In genomic region chr15:7130691-7131225, GRCm38 (mm10) we compare ENCODE assay signal across 8 mouse cellular contexts. TPM values are rescaled to one million over a fixed set of nuclear protein-coding genes. Genes with fewer than 3 reads are reported as not detected.
A peak's percentile ranks its signal among the peaks of the same experiment; 100 is the strongest.
DNase-seq lines count a peak whose midpoint lies in the region; ATAC-seq and TF ChIP-seq lines count a peak whose summit lies in the region.

No protein-coding gene starts in this region.

- H3K4me1 ChIP-seq in lung, embryonic 15.5 days = peaks cover 63% of the 10 kb centered on the region
- H3K4me1 ChIP-seq in forebrain, embryonic 13.5 days = peaks cover 20% of the 10 kb centered on the region
- peaks cover 11% of the 10 kb centered on the region for H3K4me1 ChIP-seq in limb, embryonic 14.5 days (ENCODE audit: control insufficient read depth, insufficient read depth, low read length)
- H3K4me1 ChIP-seq in small intestine, adult 2 months (ENCODE audit: control insufficient read depth, insufficient read depth, insufficient read length, low read length) = no peaks in the 10 kb centered on the region; the same call in 1 of the 2 replicates

- peak overlapping the region; percentile 93 for H3K4me3 ChIP-seq in lung, embryonic 15.5 days
- peak overlapping the region; percentile 69 for H3K4me3 ChIP-seq in forebrain, embryonic 13.5 days
- peak overlapping the region; percentile 79 for H3K4me3 ChIP-seq in limb, embryonic 14.5 days (replicated peaks; ENCODE audit: low read length)
- H3K4me3 ChIP-seq in small intestine, adult 2 months (ENCODE audit: low read depth, low read length) = peak overlapping the region; percentile 20; the same call in 1 of the 2 replicates

- peak overlapping the region; percentile 88 for H3K4me2 ChIP-seq in lung, embryonic 15.5 days
- peak overlapping the region; percentile 93 for H3K4me2 ChIP-seq in forebrain, embryonic 13.5 days
- peak overlapping the region; percentile 91 for H3K4me2 ChIP-seq in limb, embryonic 14.5 days (replicated peaks; ENCODE audit: low read depth, low read length, severe bottlenecking)

- H3K9me3 ChIP-seq in lung, embryonic 15.5 days = no peaks in the 10 kb centered on the region
- H3K9me3 ChIP-seq in forebrain, embryonic 13.5 days (replicated peaks) = no peaks in the 10 kb centered on the region
- no peaks in the 10 kb centered on the region for H3K9me3 ChIP-seq in limb, embryonic 14.5 days (ENCODE audit: control insufficient read depth, low read length)

- TF ChIP-seq CTCF in small intestine, adult 2 months (IDR thresholded peaks at IDR 0.05; ENCODE audit: extremely low read depth, insufficient read length, insufficient replicate concordance, low read depth, low read length) = no peak

- H3K27ac ChIP-seq in lung, embryonic 15.5 days = no peak overlapping the region
- H3K27ac ChIP-seq in forebrain, embryonic 13.5 days = no peak overlapping the region
- no peak overlapping the region for H3K27ac ChIP-seq in limb, embryonic 14.5 days (replicated peaks; ENCODE audit: low read depth, low read length)
- peak overlapping the region; percentile 9; the same call in 1 of the 2 replicates for H3K27ac ChIP-seq in small intestine, adult 2 months (ENCODE audit: insufficient read depth, low read depth, low read length)

- 28% methylated on average over 7 of the region's 7 CpGs for WGBS in lung, embryonic 15.5 days
- 34% methylated on average over 7 of the region's 7 CpGs for WGBS in forebrain, embryonic 13.5 days
- 31% methylated on average over 7 of the region's 7 CpGs for WGBS in limb, embryonic 14.5 days
- 22% methylated on average over 7 of the region's 7 CpGs for WGBS in small intestine, adult 2 months

- no peaks in the 10 kb centered on the region for H3K36me3 ChIP-seq in lung, embryonic 15.5 days
- no peaks in the 10 kb centered on the region for H3K36me3 ChIP-seq in forebrain, embryonic 13.5 days (ENCODE audit: poor library complexity, severe bottlenecking)
- H3K36me3 ChIP-seq in limb, embryonic 14.5 days (ENCODE audit: control insufficient read depth, insufficient read depth, low read length) = no peaks in the 10 kb centered on the region
- no peaks in the 10 kb centered on the region for H3K36me3 ChIP-seq in small intestine, adult 2 months (ENCODE audit: control insufficient read depth, insufficient read depth, low read length)

- no peak for ATAC-seq in lung, embryonic 15.5 days (ENCODE audit: borderline replicate concordance, extremely low read depth, low FRiP score, low TSS enrichment)
- no peak for ATAC-seq in forebrain, embryonic 13.5 days
- ATAC-seq in limb, embryonic 14.5 days (ENCODE audit: low FRiP score, low read depth) = no peak
- no peak for ATAC-seq in activated CD4-positive, CD25-positive, alpha-beta regulatory T cell, adult 4 months

- no peak for TF ChIP-seq POLR2A in limb, embryonic 14.5 days (IDR thresholded peaks at IDR 0.05; ENCODE audit: borderline replicate concordance, extremely low read depth, insufficient read depth, insufficient read length)
- TF ChIP-seq POLR2A in small intestine, adult 2 months (IDR thresholded peaks at IDR 0.05; ENCODE audit: low read depth, low read length) = no peak

- H3K9ac ChIP-seq in lung, embryonic 15.5 days = peak overlapping the region; percentile 81; the same call in 1 of the 2 replicates
- no peak overlapping the region for H3K9ac ChIP-seq in forebrain, embryonic 13.5 days
- peak overlapping the region; percentile 79; the same call in 1 of the 2 replicates for H3K9ac ChIP-seq in limb, embryonic 14.5 days (ENCODE audit: low read depth, low read length, severe bottlenecking)

- H3K27me3 ChIP-seq in lung, embryonic 15.5 days = no peaks in the 10 kb centered on the region
- H3K27me3 ChIP-seq in forebrain, embryonic 13.5 days = peaks cover 24% of the 10 kb centered on the region
- H3K27me3 ChIP-seq in limb, embryonic 14.5 days (ENCODE audit: control insufficient read depth, insufficient read depth, low read length) = no peaks in the 10 kb centered on the region
- H3K27me3 ChIP-seq in small intestine, adult 2 months (ENCODE audit: control insufficient read depth, insufficient read depth, low read length) = peaks cover 28% of the 10 kb centered on the region

- no peak for DNase-seq in lung, postnatal 36 days
- no peak for DNase-seq in limb, embryonic 14.5 days (ENCODE audit: low spot score)
- no peak for DNase-seq in urinary bladder, adult 18-20 months (ENCODE audit: low spot score in 2 of 2)
- no peak for DNase-seq in thymus, postnatal 14 days

RNA-seq across cellular contexts. Expression of gene Lifr, which starts 40.3 kb away (rescaled TPM):
- polyA plus RNA-seq in lung, embryonic 15.5 days (2015; fragmentation: Nextera tagmentation; extraction: Ambion mirVana) = 22.7 and 24.1 TPM in 2 replicates
- polyA plus RNA-seq in forebrain, embryonic 13.5 days (2015; fragmentation: Nextera tagmentation; extraction: Ambion mirVana) = 4.5 and 4.6 TPM in 2 replicates
- 8.9 and 15.7 TPM in 2 replicates for polyA plus RNA-seq in limb, embryonic 14.5 days (2012; rRNA removed)
- polyA plus RNA-seq in limb, embryonic 14.5 days (2014; fragmentation: Nextera tagmentation; extraction: Ambion mirVana) = 25.2 and 26.7 TPM in 2 replicates
- polyA plus RNA-seq in small intestine, adult 2 months (2012; rRNA removed) = 26.8 and 29.9 TPM in 2 replicates
- under 1 TPM in 1 of 2 experiments, not detected in 1; 0.09 TPM for polyA plus RNA-seq in activated CD4-positive, CD25-positive, alpha-beta regulatory T cell, adult 4 months (2017; shearing (Covaris generic))

Comparison
In these comparisons a context has a peak if more than half of its experiments do, and no peak if none do; other contexts are left out.
1. H3K4me3 ChIP-seq: peak in every context shown above with its lines; median percentile 93 in lung, embryonic 15.5 days; 79 in limb, embryonic 14.5 days; 69 in forebrain, embryonic 13.5 days; 20 in small intestine, adult 2 months.